Mouse (Mus musculus): ENCODE measurements around the gene Gm28557.
"Not testable (repeated sequence)": the region's sequence is repeated elsewhere in the genome, so short reads cannot be mapped to it uniquely, and the experiment has no call there.

The Gm28557 gene

GRCm38 (mm10) chr13:67108194-67108820 is at the start of gene Gm28557:
Gene Gm28557 (minus strand): TSS chr13:67108604.
- in situ Hi-C loops (cut with MseI, MboI) = no loop called here

- in situ Hi-C loops (cut with MseI, MboI) = no loop called here
These were observed 19.8 kb upstream of the Gm28557 start for GRCm38 (mm10) chr13:67128038-67128721.

- in situ Hi-C loops (cut with MseI, MboI) = not testable (repeated sequence)
These were observed 19.1 kb upstream of the Gm28557 start for GRCm38 (mm10) chr13:67127507-67127906.

GRCm38 (mm10) chr13:67124460-67124859 is 16.1 kb upstream of the Gm28557 start:
- in situ Hi-C loops (cut with MseI, MboI) = no loop called here

GRCm38 (mm10) chr13:67121360-67121759 is 13.0 kb upstream of the Gm28557 start, which contains the start of gene Zfp759:
Gene Zfp759 (plus strand): TSS chr13:67121660.
- in situ Hi-C loops (cut with MseI, MboI) = not testable (repeated sequence)

DNA sequence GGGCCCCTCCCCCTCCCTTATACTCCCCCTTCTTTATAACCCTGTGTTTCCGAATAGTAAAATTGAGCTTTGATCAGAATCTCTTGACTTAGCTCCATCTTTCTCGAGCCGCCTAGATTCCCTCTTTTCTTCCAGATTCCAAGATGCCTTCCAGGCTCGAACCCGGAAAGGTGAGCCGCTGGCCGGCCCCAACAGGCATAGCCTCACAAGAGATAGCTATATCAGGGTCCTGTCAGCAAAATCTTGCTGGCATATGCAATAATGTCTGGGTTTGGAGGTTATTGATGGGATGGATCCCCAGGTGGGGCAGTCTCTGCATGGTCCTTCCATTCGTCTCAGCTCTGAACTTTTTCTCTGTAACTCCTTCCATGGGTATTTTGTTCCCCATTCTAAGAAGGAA is 7.8 kb upstream of the Gm28557 start, which contains the start of gene Rslcan18:
Rslcan18 (minus strand) TSS at position 101 of the 400 bp plus-strand sequence.
- in situ Hi-C loops (cut with MseI, MboI) = not testable (repeated sequence)

- in situ Hi-C loops (cut with MseI, MboI) = no loop called here
These were observed 4.9 kb upstream of the Gm28557 start for GRCm38 (mm10) chr13:67113287-67113686.

GRCm38 (mm10) chr13:67112096-67112495 is 3.7 kb upstream of the Gm28557 start:
- in situ Hi-C loops (cut with MseI, MboI) = no loop called here

DNA sequence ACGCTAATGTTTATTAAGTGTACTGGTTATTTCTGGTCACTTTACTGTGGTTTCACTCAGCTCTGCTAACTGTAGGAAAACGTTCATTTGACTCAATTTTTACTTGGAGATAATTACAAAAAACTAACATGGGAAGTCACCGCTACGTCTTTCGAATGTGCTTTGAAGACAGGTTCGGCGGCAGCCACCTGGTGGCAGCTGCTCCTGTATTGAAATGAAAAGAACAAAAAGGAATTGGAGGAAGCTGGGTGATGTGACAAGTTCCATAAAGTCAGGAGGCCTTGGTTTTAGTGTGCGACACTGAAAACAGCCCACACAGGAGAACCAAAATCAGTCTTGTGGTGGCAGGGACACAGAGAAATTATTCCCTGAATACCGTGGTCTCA is 410 bp upstream of the Gm28557 start:
- in situ Hi-C loops (cut with MseI, MboI) = no loop called here

DNA sequence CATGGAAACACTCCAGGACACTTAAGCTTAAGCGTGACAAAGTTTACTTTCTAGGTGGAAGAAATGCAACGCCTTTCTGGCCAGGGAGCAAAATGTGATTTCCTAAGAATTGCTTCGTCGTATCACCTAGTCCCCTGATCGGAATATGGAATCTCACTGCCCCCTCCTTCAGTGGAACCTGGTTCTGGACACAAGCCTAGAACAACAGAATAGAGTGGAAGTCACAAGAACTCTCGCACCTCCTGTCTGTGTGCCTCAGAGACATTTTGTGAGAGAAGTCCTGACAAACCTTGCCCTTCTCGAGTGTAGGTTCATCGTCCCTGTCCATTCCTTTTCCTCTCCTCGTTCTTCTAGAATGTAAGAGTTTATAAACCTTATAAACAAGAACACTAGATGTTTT is 723 bp downstream of the Gm28557 start:
- in situ Hi-C loops (cut with MseI, MboI) = no loop called here

DNA sequence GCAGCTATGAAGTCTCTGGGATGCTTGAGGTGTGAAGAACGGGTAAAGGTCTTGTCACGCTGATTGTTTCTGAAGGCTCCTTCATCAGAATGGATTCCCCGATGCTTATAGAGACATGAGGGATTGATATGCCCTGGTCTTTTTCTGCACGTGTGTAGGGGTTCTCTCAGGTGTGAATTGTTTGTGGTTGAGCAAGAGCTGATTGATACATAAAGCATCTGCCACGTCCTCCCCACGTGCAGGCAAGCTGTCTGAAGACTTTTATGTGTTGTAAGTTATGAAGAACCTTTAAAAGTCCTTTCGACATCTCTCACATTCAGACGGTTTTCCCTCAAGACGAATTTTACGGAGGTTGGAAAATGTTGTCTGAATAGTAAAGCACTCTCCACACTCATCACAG is 10.5 kb downstream of the Gm28557 start, which contains the start of gene Zfp708:
Zfp708 (minus strand) TSS at position 101 of the 400 bp plus-strand sequence.
- in situ Hi-C loops (cut with MseI, MboI) = no loop called here

DNA sequence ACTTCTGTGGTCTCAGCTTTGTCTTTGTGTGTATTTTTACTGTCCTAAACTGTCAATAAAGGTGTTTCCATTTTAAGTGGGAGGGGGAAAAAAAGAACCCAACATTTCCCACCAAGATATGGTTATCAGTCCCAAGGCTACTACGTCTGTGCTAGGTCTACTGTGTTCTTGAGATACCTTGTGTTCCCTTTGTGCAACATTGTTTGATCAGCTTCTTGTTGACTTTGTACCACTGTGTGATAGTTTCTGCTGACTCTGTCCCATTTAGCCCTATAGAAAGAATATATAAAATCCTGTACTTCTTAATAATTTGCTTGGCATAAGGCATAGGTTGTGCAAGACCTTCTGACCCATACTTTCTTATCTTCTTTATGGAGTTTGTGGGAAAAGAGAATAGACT is 18.2 kb downstream of the Gm28557 start:
- in situ Hi-C loops (cut with MseI, MboI) = no loop called here

GRCm38 (mm10) chr13:67081946-67082345 is 26.5 kb downstream of the Gm28557 start:
- in situ Hi-C loops (cut with MseI, MboI) = no loop called here

DNA sequence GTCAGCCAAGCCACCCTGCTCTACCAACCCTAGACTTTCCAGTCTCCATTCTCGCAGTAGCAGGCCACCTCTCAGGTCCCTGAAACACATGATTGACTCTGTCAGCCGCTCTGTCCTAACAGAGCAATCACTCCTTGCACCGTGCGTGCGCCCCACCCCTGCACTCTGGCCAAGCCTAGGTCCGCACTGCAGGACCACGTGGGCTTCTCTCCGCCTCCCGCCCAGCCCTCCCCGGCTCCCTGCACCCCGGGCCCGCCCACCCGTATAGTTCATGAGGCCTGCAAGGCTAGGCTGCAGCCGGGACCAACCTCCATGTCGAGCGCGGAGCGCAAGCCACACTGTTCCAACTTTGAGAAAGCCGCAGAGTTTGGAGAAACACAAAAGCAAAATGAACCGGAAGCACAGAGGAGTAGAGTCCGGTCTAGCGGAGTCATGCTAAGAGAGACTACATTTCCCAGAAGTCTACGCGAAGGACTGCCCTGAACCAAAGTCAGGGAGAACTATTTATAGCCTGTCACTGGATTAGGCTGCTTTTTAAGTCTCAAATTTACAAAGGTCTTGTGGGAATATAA is 27.2 kb downstream of the Gm28557 start:
- in situ Hi-C loops (cut with MseI, MboI) = no loop called here

- in situ Hi-C loops (cut with MseI, MboI) = no loop called here
These were observed 31.2 kb downstream of the Gm28557 start for GRCm38 (mm10) chr13:67077244-67077643.

DNA sequence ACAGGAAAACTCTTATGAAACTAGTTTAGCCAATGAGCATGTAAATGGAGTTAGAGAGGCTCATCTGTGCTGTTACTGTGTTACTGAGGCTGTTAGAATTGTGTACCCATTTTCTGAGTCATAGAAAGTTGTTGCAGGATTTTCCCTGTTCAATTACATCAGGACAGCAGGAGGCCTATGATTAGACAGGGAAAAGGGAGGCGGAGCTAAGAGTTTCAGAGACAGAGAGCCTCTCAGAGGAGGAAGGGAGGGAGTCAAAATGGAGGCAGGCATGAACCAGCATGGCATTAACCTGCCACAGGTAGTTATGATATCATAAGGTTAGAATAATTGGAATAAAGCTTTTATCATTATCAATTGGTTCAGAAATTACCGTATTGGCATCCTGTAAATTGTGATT is 35.6 kb downstream of the Gm28557 start:
- in situ Hi-C loops (cut with MseI, MboI) = no loop called here

- in situ Hi-C loops (cut with MseI, MboI) = no loop called here
These were observed 43.0 kb downstream of the Gm28557 start for GRCm38 (mm10) chr13:67065386-67065785.

DNA sequence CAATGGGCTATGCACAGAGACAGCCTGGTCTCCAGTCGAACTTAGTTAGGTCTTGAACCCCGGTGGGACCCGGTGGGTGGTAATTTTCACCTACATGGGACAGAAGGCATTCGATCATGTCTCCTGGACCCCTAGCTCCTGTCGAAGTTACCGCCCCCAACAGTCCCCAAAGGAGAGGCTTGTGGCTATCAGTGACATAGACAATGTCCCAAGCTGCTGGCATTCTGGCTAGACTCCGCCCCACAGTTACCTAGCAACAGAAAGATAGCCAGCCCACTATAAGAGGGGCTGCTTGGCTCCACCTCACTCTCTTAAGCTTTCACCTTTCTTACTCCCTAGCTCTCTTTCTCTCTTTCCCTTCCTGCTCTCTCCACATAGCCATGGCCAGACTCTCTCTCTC is 46.0 kb downstream of the Gm28557 start:
- in situ Hi-C loops (cut with MseI, MboI) = no loop called here

GRCm38 (mm10) chr13:67060786-67061358 is 47.5 kb downstream of the Gm28557 start, which contains the start of gene Zfp712:
Gene Zfp712 (minus strand): TSS chr13:67061170.
- in situ Hi-C loops (cut with MseI, MboI) = no loop called here

GRCm38 (mm10) chr13:67060161-67060785 is 48.1 kb downstream of the Gm28557 start:
- in situ Hi-C loops (cut with MseI, MboI) = no loop called here
